Mouse (Mus musculus) forebrain, embryonic 14.5 days (tissue): ENCODE measurements at regions not wholly inside any gene's neighbourhood (a gene's known extent, or its start where the extent isn't known, plus 50 kb on each side); places are given as distances from the start of the nearest gene placed in this dataset.
A peak's percentile ranks its signal among the peaks of the same experiment; 100 is the strongest.
"Not testable (repeated sequence)": the region's sequence is repeated elsewhere in the genome, so short reads cannot be mapped to it uniquely, and the experiment has no call there.

ENCODE experiments used
- ATAC-seq: fragments of 200-750 bp; cut with Nextera tagmentation; 2 replicates; pipeline ENCODE4 v1.8.0; 2017; ENCODE audit warnings: mild to moderate bottlenecking, moderate library complexity
- DNase-seq: peaks from one replicate; pipeline ENCODE4 v3.0.0-alpha.2; 2015; ENCODE audit warnings: low spot score
- H3K27ac ChIP-seq: fragments of 300-500 bp; sonication (generic); 2 replicates; pipeline ENCODE4 v1.5.1; 2014; ENCODE audit warnings: low read depth, mild to moderate bottlenecking, control low read depth, low read length, moderate library complexity
- H3K27me3 ChIP-seq: fragments of 300-500 bp; sonication (generic); replicated peaks from 2 replicates; pipeline ENCODE4 v1.6.1; 2014; ENCODE audit warnings: low read length, control low read depth, mixed read lengths; ENCODE audit not compliant: control insufficient read depth, insufficient read depth
- H3K36me3 ChIP-seq: fragments of 300-500 bp; sonication (generic); 2 replicates; pipeline ENCODE4 v1.6.1; 2014; ENCODE audit warnings: low read length, control low read depth; ENCODE audit not compliant: control insufficient read depth, insufficient read depth
- H3K4me1 ChIP-seq: fragments of 300-500 bp; sonication (generic); 2 replicates; pipeline ENCODE4 v1.6.1; 2014; ENCODE audit warnings: antibody characterized with exemption, low read length, control low read depth; ENCODE audit not compliant: control insufficient read depth, insufficient read depth
- H3K4me2 ChIP-seq: fragments of 300-500 bp; sonication (generic); 2 replicates; pipeline ENCODE4 v1.6.1; 2014; ENCODE audit warnings: mild to moderate bottlenecking, control low read depth, low read length
- H3K4me3 ChIP-seq: fragments of 300-500 bp; sonication (generic); 2 replicates; pipeline ENCODE4 v1.5.1; 2014; ENCODE audit warnings: low read depth, low read length, control low read depth
- H3K9ac ChIP-seq: fragments of 300-500 bp; sonication (generic); 2 replicates; pipeline ENCODE4 v1.6.1; 2014; ENCODE audit warnings: mild to moderate bottlenecking, low read length, control low read depth, moderate library complexity
- H3K9me3 ChIP-seq: fragments of 300-500 bp; sonication (generic); replicated peaks from 2 replicates; pipeline ENCODE4 v1.6.1; 2016; ENCODE audit warnings: low read length, control low read depth, mixed read lengths; ENCODE audit not compliant: control insufficient read depth
- WGBS: fragments of 180-500 bp; shearing (Covaris S2); extraction: QIAGEN DNeasy Blood & Tissue Kit; methylation state at CpG from one replicate; pipeline ENCODE4 v1.1.7; 2014; 5-methylcytosine and 5-hydroxymethylcytosine counted together

DNA sequence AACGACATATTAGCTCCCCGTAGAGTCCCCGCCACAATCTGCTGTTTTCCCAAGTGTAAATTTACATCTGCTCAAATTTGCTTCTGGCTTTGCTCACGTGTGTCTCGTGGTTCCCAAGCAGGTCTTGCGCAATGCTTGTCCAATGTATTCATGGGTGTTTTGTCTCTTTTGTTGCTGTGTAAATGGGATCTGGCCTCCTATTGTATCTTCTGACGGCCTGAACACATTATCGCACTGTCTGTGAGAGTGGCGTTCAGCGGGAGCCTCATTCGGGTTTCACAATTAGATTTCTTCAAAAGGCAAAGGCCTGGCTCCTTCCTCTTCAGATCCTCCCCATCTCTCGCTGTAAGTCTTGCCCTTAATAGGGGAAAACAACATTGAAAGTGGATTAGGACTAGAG is 274.5 kb downstream of the Fam19a5 start:
- Histone ChIP-seq H3K4me1 (peaks cover 9% of the 10 kb centered on the region; the same call in 1 of the 2 replicates), H3K27me3 (no peaks in the 10 kb centered on the region), H3K27ac (no peak overlapping the region), H3K36me3 (no peaks in the 10 kb centered on the region), H3K4me3 (no peak overlapping the region), H3K9me3 (no peaks in the 10 kb centered on the region), H3K9ac (no peak overlapping the region), H3K4me2 (no peak overlapping the region)
- WGBS = 10% methylated on average over 12 of the region's 12 CpGs
- ATAC-seq (no peak), DNase-seq (peak; percentile 46)

- no peaks in the 10 kb centered on the region for H3K9me3 ChIP-seq
- H3K9ac ChIP-seq = no peak overlapping the region
- no peak for ATAC-seq
- no peaks in the 10 kb centered on the region for H3K27me3 ChIP-seq
- H3K27ac ChIP-seq = no peak overlapping the region
- H3K4me3 ChIP-seq = no peak overlapping the region
- no peak overlapping the region for H3K4me2 ChIP-seq
- DNase-seq = no peak
- no peaks in the 10 kb centered on the region for H3K4me1 ChIP-seq
- H3K36me3 ChIP-seq = no peaks in the 10 kb centered on the region
- 41% methylated on average over 3 of the region's 3 CpGs for WGBS
These were observed 298.0 kb downstream of the Fam19a5 start for GRCm38 (mm10) chr15:87842097-87842496.

GRCm38 (mm10) chr15:87859069-87859468 is 315.0 kb downstream of the Fam19a5 start:
- DNase-seq (no peak), ATAC-seq (no peak)
- Histone ChIP-seq H3K4me3 (no peak overlapping the region), H3K9me3 (no peaks in the 10 kb centered on the region), H3K9ac (no peak overlapping the region), H3K36me3 (no peaks in the 10 kb centered on the region), H3K4me2 (no peak overlapping the region), H3K27ac (no peak overlapping the region), H3K27me3 (no peaks in the 10 kb centered on the region), H3K4me1 (0 out of 2 replicates have a peak, but pooled peaks cover 3% of the 10 kb centered on the region)
- WGBS = 0% methylated on average over 2 of the region's 2 CpGs

DNA sequence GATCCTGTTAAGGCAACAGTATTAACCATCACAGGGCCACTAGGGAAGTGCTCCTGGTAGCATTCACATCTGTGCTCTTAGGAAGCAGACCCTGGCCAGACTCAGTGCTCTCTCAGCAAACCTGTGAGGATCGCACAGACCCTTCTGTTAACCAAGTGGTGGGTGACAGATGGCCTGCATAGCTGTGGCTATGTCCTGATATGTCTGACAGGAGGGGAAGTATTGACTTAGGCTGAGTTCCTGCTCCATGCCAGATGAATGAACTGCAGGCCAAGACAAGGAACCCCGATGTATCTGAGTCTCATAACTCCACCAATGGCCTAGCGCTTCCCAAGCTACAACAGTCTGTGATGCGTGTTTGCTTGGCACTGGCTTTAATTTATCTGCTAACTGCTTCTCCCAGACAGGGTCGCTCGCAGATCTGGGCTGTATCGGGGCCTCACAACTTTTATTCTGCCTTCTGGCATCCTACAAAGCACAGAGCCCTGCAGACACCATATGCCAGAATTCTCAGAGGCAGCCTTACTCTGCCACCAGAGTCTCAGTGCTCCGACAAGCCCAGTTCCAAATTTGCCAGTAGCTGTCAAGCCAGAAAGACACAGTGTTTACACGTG is 332.3 kb downstream of the Fam19a5 start:
- H3K4me3 ChIP-seq = no peak overlapping the region
- no peaks in the 10 kb centered on the region for H3K36me3 ChIP-seq
- no peak overlapping the region for H3K4me2 ChIP-seq
- 60% methylated on average over 9 of the region's 9 CpGs for WGBS
- ATAC-seq = peak; percentile 93
- DNase-seq = peak; percentile 81
- no peaks in the 10 kb centered on the region for H3K27me3 ChIP-seq
- no peaks in the 10 kb centered on the region for H3K9me3 ChIP-seq
- H3K4me1 ChIP-seq = no peaks in the 10 kb centered on the region
- H3K27ac ChIP-seq = no peak overlapping the region
- no peak overlapping the region for H3K9ac ChIP-seq

DNA sequence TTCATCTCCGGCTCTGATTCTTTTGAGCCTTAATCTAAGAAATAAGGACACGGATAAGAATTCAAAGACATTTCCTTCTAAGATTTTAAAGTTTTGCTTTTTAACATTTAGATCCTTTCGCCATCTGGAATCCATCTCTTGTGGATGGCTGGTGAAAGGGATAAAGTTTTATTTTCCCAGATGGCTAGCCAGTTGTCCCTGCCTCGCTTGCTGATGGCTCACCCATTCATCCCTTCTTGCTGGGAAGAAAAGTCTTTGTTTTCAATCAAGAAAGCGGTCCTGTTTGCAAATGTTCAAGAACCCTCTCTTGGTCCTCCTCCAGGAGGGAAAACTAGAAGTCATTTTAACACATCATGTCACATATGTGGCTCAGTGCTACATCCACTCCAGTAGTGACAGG is 346.8 kb downstream of the Fam19a5 start:
- 84% methylated on average over 5 of the region's 5 CpGs for WGBS
- Histone ChIP-seq H3K36me3 (no peaks in the 10 kb centered on the region), H3K4me3 (no peak overlapping the region), H3K27ac (no peak overlapping the region), H3K4me1 (no peaks in the 10 kb centered on the region), H3K4me2 (no peak overlapping the region), H3K9ac (no peak overlapping the region), H3K9me3 (no peaks in the 10 kb centered on the region), H3K27me3 (no peaks in the 10 kb centered on the region)
- ATAC-seq = no peak
- DNase-seq = no peak

- H3K4me2 ChIP-seq, H3K9me3 ChIP-seq, H3K4me1 ChIP-seq, H3K9ac ChIP-seq, H3K27ac ChIP-seq, DNase-seq, H3K4me3 ChIP-seq, H3K36me3 ChIP-seq, ATAC-seq, H3K27me3 ChIP-seq: not testable (repeated sequence)
- 93% methylated on average over 6 of the region's 6 CpGs for WGBS
These were observed 350.8 kb downstream of the Fam19a5 start for GRCm38 (mm10) chr15:87894866-87895265.

- Histone ChIP-seq H3K4me1 (no peaks in the 10 kb centered on the region), H3K27ac (no peak overlapping the region), H3K27me3 (no peaks in the 10 kb centered on the region), H3K4me3 (no peak overlapping the region), H3K36me3 (no peaks in the 10 kb centered on the region), H3K4me2 (no peak overlapping the region), H3K9ac (no peak overlapping the region), H3K9me3 (no peaks in the 10 kb centered on the region)
- DNase-seq (no peak), ATAC-seq (no peak)
- 84% methylated on average over 4 of the region's 4 CpGs for WGBS
These were observed 354.6 kb downstream of the Fam19a5 start for GRCm38 (mm10) chr15:87898655-87899054.

DNA sequence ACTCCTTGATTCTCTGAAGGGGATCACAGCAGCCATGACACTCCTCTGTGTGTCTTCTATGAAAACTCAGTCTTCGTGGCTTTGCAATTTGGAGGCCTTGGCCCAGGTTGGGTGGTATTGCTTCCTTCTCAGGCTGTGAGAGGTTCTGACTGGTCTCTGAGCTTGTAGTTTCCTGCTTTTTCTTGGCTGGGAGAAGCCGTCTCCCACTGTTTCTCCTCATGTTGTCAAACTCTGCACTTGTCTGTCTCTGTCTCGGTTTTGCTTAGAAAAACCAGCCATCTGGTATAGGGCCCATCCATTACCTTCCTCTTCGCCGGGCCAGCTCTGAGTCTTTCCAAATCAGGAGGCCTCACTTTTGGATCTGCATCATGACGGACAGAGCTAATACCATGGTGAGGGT is 360.3 kb downstream of the Fam19a5 start:
- H3K4me2 ChIP-seq = no peak overlapping the region
- no peaks in the 10 kb centered on the region for H3K36me3 ChIP-seq
- H3K27me3 ChIP-seq = no peaks in the 10 kb centered on the region
- ATAC-seq (no peak), DNase-seq (no peak)
- H3K9me3 ChIP-seq = no peaks in the 10 kb centered on the region
- 91% methylated on average over 6 of the region's 6 CpGs for WGBS
- H3K27ac ChIP-seq = no peak overlapping the region
- no peak overlapping the region for H3K4me3 ChIP-seq
- no peaks in the 10 kb centered on the region for H3K4me1 ChIP-seq
- H3K9ac ChIP-seq = no peak overlapping the region

DNA sequence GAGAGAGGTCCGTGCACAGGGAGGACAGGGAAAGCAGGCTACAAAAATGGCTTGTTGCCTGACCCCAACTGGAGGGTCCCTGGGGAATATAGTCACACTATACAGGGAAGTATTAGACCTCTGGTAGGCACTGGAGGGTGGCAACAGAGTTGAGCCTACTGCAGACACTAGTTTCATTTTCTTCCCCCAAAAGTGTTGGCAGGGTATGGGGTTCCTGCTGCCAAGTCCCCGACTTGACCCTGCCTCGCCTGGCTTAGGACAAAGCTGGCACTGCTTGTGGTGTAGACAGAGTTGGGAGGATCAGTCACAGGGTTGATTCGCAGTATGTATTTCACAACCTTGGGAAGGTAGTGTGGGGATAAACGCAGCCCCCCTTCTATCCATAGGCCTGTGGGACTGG is 362.2 kb downstream of the Fam19a5 start:
- no peak overlapping the region for H3K4me2 ChIP-seq
- DNase-seq = no peak

More for the DNA sequence above, 362.2 kb downstream of the Fam19a5 start:
- H3K9me3 ChIP-seq = no peaks in the 10 kb centered on the region
- no peaks in the 10 kb centered on the region for H3K27me3 ChIP-seq
- no peak for ATAC-seq
- H3K9ac ChIP-seq = no peak overlapping the region
- H3K36me3 ChIP-seq = no peaks in the 10 kb centered on the region
- 84% methylated on average over 5 of the region's 5 CpGs for WGBS
- H3K4me3 ChIP-seq = no peak overlapping the region
- no peak overlapping the region for H3K27ac ChIP-seq
- no peaks in the 10 kb centered on the region for H3K4me1 ChIP-seq
